Comparison of ENCODE assay signal across 13 mouse cellular contexts in the genomic region with DNA sequence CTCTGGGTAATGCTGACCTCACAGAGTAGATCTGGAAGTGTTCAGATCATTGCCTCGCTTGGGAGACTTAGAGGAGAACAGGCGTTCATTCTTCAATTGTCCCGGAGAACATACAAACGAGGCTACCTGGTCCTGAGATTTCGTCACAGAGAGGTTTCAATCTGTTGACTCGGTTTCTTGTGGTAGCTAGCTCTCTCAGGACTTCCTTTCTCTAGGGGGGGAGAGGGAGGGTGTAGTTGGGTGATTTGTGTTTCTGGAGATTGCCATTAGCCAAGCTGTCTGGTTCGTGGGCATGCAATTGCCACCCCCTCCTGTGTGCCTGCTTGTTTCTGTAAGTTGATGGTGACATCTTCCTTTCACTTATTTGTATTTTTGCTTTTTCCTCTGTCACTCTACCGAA.
A peak's percentile ranks its signal among the peaks of the same experiment; 100 is the strongest.
DNase-seq lines count a peak whose midpoint lies in the region; ATAC-seq and TF ChIP-seq lines count a peak whose summit lies in the region.
"Had no signal": no experiment of that assay in that cellular context is flagged by ENCODE, and none has a peak within 500 bp of the region (broad histone marks: within the 10 kb centered on the region; RNA-seq: fewer than 3 reads in every experiment).

No protein-coding gene starts in this region.

- peak overlapping the region; percentile 10 for H3K4me2 ChIP-seq in CH12.LX (ENCODE audit: insufficient read depth, low read depth, poor library complexity, severe bottlenecking)
- H3K4me2 ChIP-seq: heart, embryonic 15.5 days had no signal

- no peak for TF ChIP-seq POLR2A in CH12.LX (IDR thresholded peaks at IDR 0.05; ENCODE audit: low read depth, low read length)

- no peak for DNase-seq in layer of hippocampus, adult 2 months (ENCODE audit: low spot score in 2 of 2)
- DNase-seq in layer of hippocampus, adult 9-11 months = no peak
- DNase-seq in CH12.LX (ENCODE audit: extremely low read depth) (no peak), MN1 (ENCODE audit: low spot score) (no peak)
- DNase-seq in embryonic facial prominence, embryonic 10.5 days (ENCODE audit: low spot score) = no peak
- no peak for DNase-seq in urinary bladder, postnatal 4 days (ENCODE audit: low spot score in 2 of 2)
- no peak for DNase-seq in left cerebral cortex, postnatal 36 days (ENCODE audit: low spot score in 2 of 2)
- DNase-seq: adrenal gland, postnatal 14 days; cerebellum, postnatal 10 days; kidney, adult 8-10 months had no signal

- in situ Hi-C loops in CH12.LX (cut with MboI; ENCODE audit: low pct_ligation_motif_present, low pct_unique_long_range_greater_than_20kb, low sequenced_read_pairs) = no loop called here

- no peaks in the 10 kb centered on the region for H3K79me2 ChIP-seq in CH12.LX (replicated peaks; ENCODE audit: control insufficient read depth, extremely low read depth, insufficient read depth, poor library complexity, severe bottlenecking)

- peaks cover 5 to 24% of the 10 kb centered on the region in 2 experiments; a peak in 3 of 4 replicates for H3K4me1 ChIP-seq in CH12.LX (ENCODE audit: control insufficient read depth in 1 of 2, insufficient read depth in 2 of 2)
- H3K4me1 ChIP-seq in embryonic facial prominence, embryonic 10.5 days = peaks cover 63% of the 10 kb centered on the region

- H3K27ac ChIP-seq in layer of hippocampus, adult 2 months = peak overlapping the region; percentile 73
- no peak overlapping the region for H3K27ac ChIP-seq in CH12.LX (ENCODE audit: insufficient read depth, low read depth)
- H3K27ac ChIP-seq in embryonic facial prominence, embryonic 10.5 days (replicated peaks) = peak overlapping the region; percentile 65

- 83% methylated on average over 8 of the region's 8 CpGs for WGBS in embryonic facial prominence, embryonic 10.5 days

- no peaks in the 10 kb centered on the region for H3K27me3 ChIP-seq in CH12.LX (replicated peaks)
- 0 out of 2 replicates have a peak, but pooled peaks cover 4% of the 10 kb centered on the region for H3K27me3 ChIP-seq in embryonic facial prominence, embryonic 10.5 days (replicated peaks; ENCODE audit: low read depth, poor library complexity, severe bottlenecking)
- H3K27me3 ChIP-seq: heart, embryonic 15.5 days had no signal

- peak; percentile 17; the same call in 1 of the 2 replicates for ATAC-seq in megakaryocyte, adult 5-6 weeks (ENCODE audit: poor library complexity, severe bottlenecking)

- no peak for TF ChIP-seq EP300 in CH12.LX (IDR thresholded peaks at IDR 0.05; ENCODE audit: low read length)

- no peak for TF ChIP-seq CTCF in layer of hippocampus, adult 2 months (conservative IDR thresholded peaks at IDR 0.05)
- TF ChIP-seq CTCF in CH12.LX (conservative IDR thresholded peaks at IDR 0.05 in 1 of 2, IDR thresholded peaks at IDR 0.05 in 1 of 2; ENCODE audit: low read depth in 2 of 2, low read length in 2 of 2) = no peak

- H3K36me3 ChIP-seq in CH12.LX (replicated peaks in 1 of 2; ENCODE audit: control insufficient read depth in 1 of 2, insufficient read depth in 1 of 2, low read length in 1 of 2) = no peaks in the 10 kb centered on the region
- H3K36me3 ChIP-seq in embryonic facial prominence, embryonic 10.5 days (replicated peaks) = no peaks in the 10 kb centered on the region
- H3K36me3 ChIP-seq: heart, embryonic 15.5 days; midbrain, embryonic 10.5 days had no signal

- intact Hi-C loops in left cerebral cortex, postnatal 36 days (cut with DNase I) = loop anchor here (2.0 to 5.0 kb wide), 2 partner anchors 89 to 225 kb away; no protein-coding TSS in a partner anchor

- H3K4me3 ChIP-seq in layer of hippocampus, adult 2 months = no peak overlapping the region
- no peak overlapping the region for H3K4me3 ChIP-seq in CH12.LX (replicated peaks in 1 of 3; ENCODE audit: low read depth in 2 of 3, low read length in 2 of 3, poor library complexity in 1 of 3)
- no peak overlapping the region for H3K4me3 ChIP-seq in embryonic facial prominence, embryonic 10.5 days
- H3K4me3 ChIP-seq: heart, embryonic 15.5 days; midbrain, embryonic 10.5 days had no signal

- H3K9me3 ChIP-seq in CH12.LX (replicated peaks; ENCODE audit: low read length) = no peaks in the 10 kb centered on the region
- no peaks in the 10 kb centered on the region for H3K9me3 ChIP-seq in embryonic facial prominence, embryonic 10.5 days
- H3K9me3 ChIP-seq: heart, embryonic 15.5 days; midbrain, embryonic 10.5 days had no signal

- H3K9ac ChIP-seq in CH12.LX (ENCODE audit: insufficient read depth, low read depth) = no peak overlapping the region
- H3K9ac ChIP-seq: heart, embryonic 15.5 days had no signal

- TF ChIP-seq RAD21 in CH12.LX (IDR thresholded peaks at IDR 0.05; ENCODE audit: low read depth, low read length) = no peak

- dilution Hi-C loops in CH12.LX (cut with MboI; ENCODE audit: extremely low pct_ligation_motif_present, extremely low pct_unique_long_range_greater_than_20kb, low sequenced_read_pairs) = no loop called here

TF ChIP-seq in CH12.LX, 34 proteins besides CTCF, POLR2A, EP300 and RAD21:
- TF ChIP-seq KAT2A (IDR thresholded peaks at IDR 0.05; ENCODE audit: insufficient replicate concordance, low read length) = no peak
- no peak for TF ChIP-seq MAZ (IDR thresholded peaks at IDR 0.05; ENCODE audit: low read depth, low read length)
- TF ChIP-seq BHLHE40 (IDR thresholded peaks at IDR 0.05; ENCODE audit: low read depth, low read length) = no peak
- no peak for TF ChIP-seq RCOR1 (conservative IDR thresholded peaks at IDR 0.05; ENCODE audit: low read depth, low read length)
- TF ChIP-seq HCFC1 (IDR thresholded peaks at IDR 0.05; ENCODE audit: low read depth, low read length) = no peak
- no peak for TF ChIP-seq JUN (IDR thresholded peaks at IDR 0.05; ENCODE audit: insufficient read depth, low read depth, low read length)
- TF ChIP-seq NELFE (IDR thresholded peaks at IDR 0.05; ENCODE audit: low read depth, low read length) = no peak
- TF ChIP-seq E2F4 (IDR thresholded peaks at IDR 0.05; ENCODE audit: insufficient replicate concordance, low read depth, low read length) = no peak
- TF ChIP-seq ZMIZ1 (IDR thresholded peaks at IDR 0.05; ENCODE audit: low read depth, low read length) = no peak
- TF ChIP-seq MYC (IDR thresholded peaks at IDR 0.05; ENCODE audit: low read depth, low read length) = no peak
- TF ChIP-seq ELF1 (IDR thresholded peaks at IDR 0.05; ENCODE audit: low read depth, low read length) = no peak
- TF ChIP-seq TBP (conservative IDR thresholded peaks at IDR 0.05; ENCODE audit: low read depth, low read length) = no peak
- TF ChIP-seq POLR2AphosphoS2 (IDR thresholded peaks at IDR 0.05; ENCODE audit: low read depth, low read length) = no peak
- no peak for TF ChIP-seq IRF4 (IDR thresholded peaks at IDR 0.05; ENCODE audit: low read depth, low read length)
- no peak for TF ChIP-seq NRF1 (IDR thresholded peaks at IDR 0.05; ENCODE audit: low read depth, low read length)
- TF ChIP-seq MXI1 (IDR thresholded peaks at IDR 0.05; ENCODE audit: low read depth, low read length) = no peak
- no peak for TF ChIP-seq MEF2A (IDR thresholded peaks at IDR 0.05; ENCODE audit: borderline replicate concordance, low read depth, low read length)
- TF ChIP-seq USF1 (IDR thresholded peaks at IDR 0.05; ENCODE audit: low read depth, low read length) = no peak
